27 mouse cellular contexts compared by ENCODE assay signal in the genomic region with DNA sequence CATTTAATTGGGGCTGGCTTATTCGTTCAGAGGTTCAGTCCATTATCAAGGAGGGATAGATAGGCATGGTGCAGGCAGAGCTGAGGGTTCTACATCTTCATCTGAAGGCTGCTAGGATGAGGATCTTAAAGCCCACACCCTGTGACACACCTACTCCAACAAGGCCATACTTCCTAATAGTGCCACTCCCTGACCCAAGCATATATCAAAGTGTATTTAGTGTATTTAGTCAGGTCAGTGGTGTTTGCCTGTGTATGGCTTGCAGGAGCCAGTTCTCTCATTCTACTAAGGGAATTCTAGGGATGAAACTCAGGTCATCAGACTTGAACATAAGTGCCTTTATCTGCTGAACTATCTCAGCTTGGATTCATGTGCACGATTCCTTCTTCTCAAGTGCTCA.
"Had no signal": no experiment of that assay in that cellular context is flagged by ENCODE, and none has a peak within 500 bp of the region (broad histone marks: within the 10 kb centered on the region; RNA-seq: fewer than 3 reads in every experiment).

No protein-coding gene starts in this region.

- H3K4me1 ChIP-seq: embryonic facial prominence, embryonic 12.5 days; embryonic facial prominence, embryonic 13.5 days; embryonic facial prominence, embryonic 15.5 days; forebrain, embryonic 10.5 days; forebrain, embryonic 12.5 days; forebrain, embryonic 13.5 days; forebrain, embryonic 15.5 days had no signal

- H3K4me2 ChIP-seq: embryonic facial prominence, embryonic 12.5 days; embryonic facial prominence, embryonic 13.5 days; embryonic facial prominence, embryonic 15.5 days; forebrain, embryonic 12.5 days; forebrain, embryonic 13.5 days; forebrain, embryonic 15.5 days had no signal

- H3K9me3 ChIP-seq: embryonic facial prominence, embryonic 12.5 days; embryonic facial prominence, embryonic 13.5 days; embryonic facial prominence, embryonic 15.5 days; forebrain, embryonic 10.5 days; forebrain, embryonic 12.5 days; forebrain, embryonic 13.5 days; forebrain, embryonic 15.5 days had no signal

- H3K4me3 ChIP-seq: embryonic facial prominence, embryonic 12.5 days; embryonic facial prominence, embryonic 13.5 days; embryonic facial prominence, embryonic 15.5 days; erythroblast, embryonic 14.5 days; forebrain, embryonic 10.5 days; forebrain, embryonic 12.5 days; forebrain, embryonic 13.5 days; forebrain, embryonic 15.5 days; gastrocnemius, adult 2 months; heart, adult 2 months had no signal

- H3K27me3 ChIP-seq: embryonic facial prominence, embryonic 12.5 days; embryonic facial prominence, embryonic 13.5 days; embryonic facial prominence, embryonic 15.5 days; forebrain, embryonic 12.5 days; forebrain, embryonic 13.5 days; forebrain, embryonic 15.5 days had no signal

- H3K27ac ChIP-seq: embryonic facial prominence, embryonic 12.5 days; embryonic facial prominence, embryonic 13.5 days; embryonic facial prominence, embryonic 15.5 days; forebrain, embryonic 10.5 days; forebrain, embryonic 12.5 days; forebrain, embryonic 13.5 days; forebrain, embryonic 15.5 days; gastrocnemius, adult 2 months; heart, adult 2 months had no signal

- H3K9ac ChIP-seq: embryonic facial prominence, embryonic 12.5 days; embryonic facial prominence, embryonic 13.5 days; embryonic facial prominence, embryonic 15.5 days; forebrain, embryonic 12.5 days; forebrain, embryonic 13.5 days; forebrain, embryonic 15.5 days; forebrain, postnatal 0 days had no signal

- DNase-seq: cerebellum, adult 2 months; cerebellum, adult 8-10 months; cerebellum, adult 9-10 months; cerebellum, adult 9-11 months; cerebellum, postnatal 10 days; cerebellum, postnatal 14 days; cerebellum, postnatal 25 days; cerebellum, postnatal 36 days; embryo, embryonic 11 days; forebrain, postnatal 0 days; gastrocnemius, adult 2 months; gastrocnemius, postnatal 10 days; gastrocnemius, postnatal 14 days; gastrocnemius, postnatal 25 days; gastrocnemius, postnatal 36 days; heart, adult 18-20 months; heart, adult 2 months had no signal

- ATAC-seq: forebrain, embryonic 13.5 days; forebrain, embryonic 14.5 days; forebrain, embryonic 15.5 days; forebrain, embryonic 16.5 days; forebrain, postnatal 0 days had no signal
